Mouse (Mus musculus) layer of hippocampus, adult 9-11 months (tissue): ENCODE measurements around the gene Birc5.
A peak's percentile ranks its signal among the peaks of the same experiment; 100 is the strongest.

Experiments used
- DNase-seq: peaks from one replicate; pipeline ENCODE4 v3.0.0; 2022

Birc5 gene

GRCm38 (mm10) chr11:117888853-117889822 lies 40.1 kb downstream of the Birc5 start:
- peak; percentile 22 for DNase-seq

GRCm38 (mm10) chr11:117889887-117890340 lies 40.9 kb downstream of the Birc5 start:
- no peak for DNase-seq

- DNase-seq = no peak
These were observed 41.6 kb downstream of the Birc5 start for GRCm38 (mm10) chr11:117890519-117891282.

GRCm38 (mm10) chr11:117891581-117892175 lies 42.6 kb downstream of the Birc5 start:
- no peak for DNase-seq

GRCm38 (mm10) chr11:117892199-117892598 lies 43.1 kb downstream of the Birc5 start:
- no peak for DNase-seq

- no peak for DNase-seq
These were observed 45.6 kb downstream of the Birc5 start for GRCm38 (mm10) chr11:117894676-117895075.

GRCm38 (mm10) chr11:117896533-117896932 lies 47.5 kb downstream of the Birc5 start:
- DNase-seq = no peak

- DNase-seq = no peak
These were observed 53.2 kb downstream of the Birc5 start for GRCm38 (mm10) chr11:117902282-117902681.

GRCm38 (mm10) chr11:117904442-117904841 lies 55.4 kb downstream of the Birc5 start:
- no peak for DNase-seq
